In the genomic region with DNA sequence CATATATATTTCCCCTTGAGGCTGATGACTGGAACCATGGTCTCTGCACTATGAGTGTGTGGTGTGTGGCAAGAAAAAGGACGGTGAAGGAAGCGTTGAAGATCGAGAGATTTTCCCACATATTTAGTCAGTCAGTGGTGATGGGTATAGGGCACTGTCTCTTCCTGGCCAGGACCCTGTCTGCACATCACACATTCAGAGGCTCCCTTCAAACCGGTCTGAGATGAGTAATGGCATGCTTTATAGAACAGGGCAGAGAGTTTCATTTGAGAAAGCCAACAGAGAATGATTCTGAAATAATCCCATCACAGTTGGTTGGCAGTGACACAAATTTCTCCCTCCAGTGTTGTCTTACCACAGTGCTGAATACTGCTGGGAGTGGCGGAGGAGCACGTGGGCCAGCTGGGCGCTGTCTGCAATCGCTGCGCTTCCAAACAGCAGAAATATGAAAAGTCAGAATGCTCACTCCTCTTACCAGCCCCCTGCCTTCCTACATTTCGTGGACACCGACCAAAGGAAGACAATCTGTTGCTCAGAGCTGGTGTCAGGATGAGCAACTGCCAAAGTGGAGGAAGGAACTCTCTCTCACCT, we compare ENCODE assay signal across 13 mouse cellular contexts.
DNase-seq lines count a peak whose midpoint lies in the region; ATAC-seq lines count a peak whose summit lies in the region.
"Had no signal": no experiment of that assay in that cellular context is flagged by ENCODE, and none has a peak within 500 bp of the region (broad histone marks: within the 10 kb centered on the region; RNA-seq: fewer than 3 reads in every experiment).

No protein-coding gene starts in this region.

- WGBS in forebrain, embryonic 16.5 days, result 69% methylated on average over 11 of the region's 11 CpGs
- WGBS in forebrain, embryonic 13.5 days, result 83% methylated on average over 11 of the region's 11 CpGs
- WGBS in midbrain, embryonic 13.5 days, result 86% methylated on average over 11 of the region's 11 CpGs

- H3K27me3 ChIP-seq in forebrain, embryonic 16.5 days (replicated peaks; ENCODE audit: control insufficient read depth, insufficient read depth, low read length), result no peaks in the 10 kb centered on the region
- H3K27me3 ChIP-seq in forebrain, embryonic 13.5 days, result no peaks in the 10 kb centered on the region
- no peaks in the 10 kb centered on the region for H3K27me3 ChIP-seq in midbrain, embryonic 13.5 days
- H3K27me3 ChIP-seq: hindbrain, embryonic 15.5 days had no signal

- H3K4me2 ChIP-seq in forebrain, embryonic 16.5 days (ENCODE audit: low read length), result no peak overlapping the region
- no peak overlapping the region for H3K4me2 ChIP-seq in forebrain, embryonic 13.5 days
- no peak overlapping the region for H3K4me2 ChIP-seq in midbrain, embryonic 13.5 days (replicated peaks)
- H3K4me2 ChIP-seq: hindbrain, embryonic 15.5 days had no signal

- H3K9ac ChIP-seq in forebrain, embryonic 16.5 days (replicated peaks; ENCODE audit: low read depth, low read length), result no peak overlapping the region
- H3K9ac ChIP-seq in forebrain, embryonic 13.5 days, result no peak overlapping the region
- H3K9ac ChIP-seq in midbrain, embryonic 13.5 days (replicated peaks), result no peak overlapping the region
- H3K9ac ChIP-seq: hindbrain, embryonic 15.5 days had no signal

- no peak overlapping the region for H3K27ac ChIP-seq in forebrain, embryonic 16.5 days (ENCODE audit: low read length)
- no peak overlapping the region for H3K27ac ChIP-seq in forebrain, embryonic 13.5 days
- no peak overlapping the region for H3K27ac ChIP-seq in midbrain, embryonic 13.5 days
- H3K27ac ChIP-seq: hindbrain, embryonic 15.5 days; kidney, postnatal 0 days had no signal

- no peaks in the 10 kb centered on the region for H3K9me3 ChIP-seq in forebrain, embryonic 16.5 days (ENCODE audit: control insufficient read depth, low read length)
- H3K9me3 ChIP-seq in forebrain, embryonic 13.5 days (replicated peaks), result no peaks in the 10 kb centered on the region
- no peaks in the 10 kb centered on the region for H3K9me3 ChIP-seq in midbrain, embryonic 13.5 days
- H3K9me3 ChIP-seq: hindbrain, embryonic 15.5 days had no signal

- no peaks in the 10 kb centered on the region for H3K36me3 ChIP-seq in forebrain, embryonic 16.5 days (ENCODE audit: control insufficient read depth, insufficient read depth)
- H3K36me3 ChIP-seq in forebrain, embryonic 13.5 days (ENCODE audit: poor library complexity, severe bottlenecking), result no peaks in the 10 kb centered on the region
- no peaks in the 10 kb centered on the region for H3K36me3 ChIP-seq in midbrain, embryonic 13.5 days
- H3K36me3 ChIP-seq: hindbrain, embryonic 15.5 days had no signal

- peak; percentile 64 for ATAC-seq in forebrain, embryonic 16.5 days
- ATAC-seq in forebrain, embryonic 13.5 days, result no peak; the same call in 1 of the 2 replicates
- peak; percentile 90 for ATAC-seq in frontal cortex, adult (ENCODE audit: low TSS enrichment)
- ATAC-seq in midbrain, embryonic 13.5 days, result no peak
- ATAC-seq: activated CD4-positive, CD25-positive, alpha-beta regulatory T cell, adult 4 months had no signal

- H3K4me1 ChIP-seq in forebrain, embryonic 16.5 days (replicated peaks; ENCODE audit: control insufficient read depth, insufficient read depth, low read length), result no peaks in the 10 kb centered on the region
- no peaks in the 10 kb centered on the region for H3K4me1 ChIP-seq in forebrain, embryonic 13.5 days
- H3K4me1 ChIP-seq in midbrain, embryonic 13.5 days (replicated peaks), result no peaks in the 10 kb centered on the region
- H3K4me1 ChIP-seq: hindbrain, embryonic 15.5 days had no signal

- no peak overlapping the region for H3K4me3 ChIP-seq in forebrain, embryonic 16.5 days (replicated peaks; ENCODE audit: low read length)
- no peak overlapping the region for H3K4me3 ChIP-seq in forebrain, embryonic 13.5 days
- no peak overlapping the region for H3K4me3 ChIP-seq in midbrain, embryonic 13.5 days (replicated peaks)
- H3K4me3 ChIP-seq: hindbrain, embryonic 15.5 days had no signal

- peak; percentile 58 to 70 for DNase-seq in left cerebral cortex, adult 18-20 months (ENCODE audit: low spot score in 2 of 2)
- peak; percentile 25 to 76 for DNase-seq in lung, postnatal 4 days
- no peak for DNase-seq in T-cell, adult 2 months (ENCODE audit: low spot score)
- no peak for DNase-seq in embryo, embryonic 10.5 days (ENCODE audit: low spot score)
- DNase-seq: gastrocnemius, postnatal 14 days; liver had no signal

Comparison
In these comparisons a context has a peak if more than half of its experiments do, and no peak if none do; other contexts are left out.
1. ATAC-seq: peak in forebrain, embryonic 16.5 days (single experiment) and frontal cortex, adult (single experiment); none in forebrain, embryonic 13.5 days (single experiment) and midbrain, embryonic 13.5 days (single experiment).
2. DNase-seq: peak in left cerebral cortex, adult 18-20 months (2 of 2) and lung, postnatal 4 days (2 of 2); none in T-cell, adult 2 months (single experiment) and embryo, embryonic 10.5 days (single experiment).